In the genomic region with DNA sequence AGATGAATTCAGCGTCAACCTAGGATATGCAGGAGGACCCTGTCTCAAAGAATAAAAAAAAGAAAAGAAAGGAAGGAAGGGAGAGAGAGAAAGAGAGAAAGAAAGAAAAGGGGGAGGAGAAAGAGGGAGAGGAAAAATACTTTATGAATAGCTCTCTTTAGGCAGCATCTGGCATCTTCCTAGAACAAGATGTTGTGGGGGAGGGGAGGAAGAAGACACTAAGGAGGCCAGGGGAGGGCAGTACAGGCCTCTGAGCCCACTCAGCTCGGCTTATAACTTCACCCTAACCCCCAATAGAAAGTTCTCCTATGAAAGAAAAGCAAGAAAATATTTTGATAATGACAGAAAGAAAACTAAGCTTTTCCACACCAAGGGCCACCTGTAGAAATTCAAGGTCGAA, we compare ENCODE assay signal across 8 mouse cellular contexts. TPM values are rescaled to one million over a fixed set of nuclear protein-coding genes. Genes with fewer than 3 reads are reported as not detected.
A peak's percentile ranks its signal among the peaks of the same experiment; 100 is the strongest.
DNase-seq lines count a peak whose midpoint lies in the region; ATAC-seq and TF ChIP-seq lines count a peak whose summit lies in the region.

No protein-coding gene starts in this region.

- peak overlapping the region; percentile 99 for H3K27ac ChIP-seq in hindbrain, embryonic 10.5 days
- no peak overlapping the region; the same call in 1 of the 2 replicates for H3K27ac ChIP-seq in hindbrain, embryonic 16.5 days (ENCODE audit: low read depth, low read length)
- peak overlapping the region; percentile 63; the same call in 1 of the 2 replicates for H3K27ac ChIP-seq in ES-E14 (ENCODE audit: insufficient read depth, low read depth, low read length, poor library complexity, severe bottlenecking)
- peak overlapping the region; percentile 99 for H3K27ac ChIP-seq in forebrain, embryonic 12.5 days

- H3K9me3 ChIP-seq in hindbrain, embryonic 10.5 days = no peaks in the 10 kb centered on the region
- H3K9me3 ChIP-seq in hindbrain, embryonic 16.5 days (ENCODE audit: control insufficient read depth, low read length) = no peaks in the 10 kb centered on the region
- H3K9me3 ChIP-seq in ES-E14 (ENCODE audit: control insufficient read depth, insufficient read depth, low read depth, low read length) = no peaks in the 10 kb centered on the region
- no peaks in the 10 kb centered on the region for H3K9me3 ChIP-seq in forebrain, embryonic 12.5 days

- H3K27me3 ChIP-seq in hindbrain, embryonic 10.5 days (ENCODE audit: insufficient read depth, poor library complexity, severe bottlenecking) = no peaks in the 10 kb centered on the region
- H3K27me3 ChIP-seq in hindbrain, embryonic 16.5 days (replicated peaks; ENCODE audit: control insufficient read depth, insufficient read depth, low read length) = no peaks in the 10 kb centered on the region
- no peaks in the 10 kb centered on the region for H3K27me3 ChIP-seq in forebrain, embryonic 12.5 days

- H3K36me3 ChIP-seq in hindbrain, embryonic 10.5 days = no peaks in the 10 kb centered on the region
- H3K36me3 ChIP-seq in hindbrain, embryonic 16.5 days (ENCODE audit: control insufficient read depth, insufficient read depth, low read length) = no peaks in the 10 kb centered on the region
- no peaks in the 10 kb centered on the region for H3K36me3 ChIP-seq in ES-E14 (ENCODE audit: control insufficient read depth, insufficient read depth, low read length, poor library complexity, severe bottlenecking)
- no peaks in the 10 kb centered on the region for H3K36me3 ChIP-seq in forebrain, embryonic 12.5 days (replicated peaks)

- H3K4me3 ChIP-seq in hindbrain, embryonic 10.5 days = peak overlapping the region; percentile 22; the same call in 1 of the 2 replicates
- H3K4me3 ChIP-seq in hindbrain, embryonic 16.5 days (ENCODE audit: low read length) = no peak overlapping the region
- H3K4me3 ChIP-seq in ES-E14 (ENCODE audit: insufficient read depth in 1 of 2, low read depth in 1 of 2, low read length in 2 of 2, poor library complexity in 1 of 2, severe bottlenecking in 1 of 2) = no peak overlapping the region
- H3K4me3 ChIP-seq in forebrain, embryonic 12.5 days (replicated peaks) = no peak overlapping the region

- in situ Hi-C loops in ES-E14 (cut with MboI; ENCODE audit: low sequenced_read_pairs in 2 of 2, unreplicated experiment in 2 of 2) = no loop called here

- DNase-seq in hindbrain, embryonic 10.5 days (ENCODE audit: low spot score) = no peak
- no peak for DNase-seq in ES-E14 (ENCODE audit: low read depth, low spot score)
- DNase-seq in mesoderm, embryonic 11.5 days (ENCODE audit: low read depth, low spot score) = peak; percentile 60
- no peak for DNase-seq in adrenal gland, adult 2 months
- DNase-seq in spleen, adult 12 weeks (ENCODE audit: low spot score) = no peak
- no peak for DNase-seq in gastrocnemius, postnatal 10 days

- H3K4me2 ChIP-seq in hindbrain, embryonic 16.5 days (ENCODE audit: low read length) = no peak overlapping the region
- H3K4me2 ChIP-seq in forebrain, embryonic 12.5 days = peak overlapping the region; percentile 21; the same call in 1 of the 2 replicates

- no peak overlapping the region; the same call in 1 of the 2 replicates for H3K9ac ChIP-seq in hindbrain, embryonic 16.5 days (ENCODE audit: low read depth, low read length)
- no peak overlapping the region for H3K9ac ChIP-seq in ES-E14 (ENCODE audit: insufficient read depth, low read depth, low read length, poor library complexity, severe bottlenecking)
- no peak overlapping the region for H3K9ac ChIP-seq in forebrain, embryonic 12.5 days

- ATAC-seq in hindbrain, embryonic 16.5 days = no peak
- ATAC-seq in forebrain, embryonic 12.5 days (ENCODE audit: low FRiP score) = no peak

- H3K4me1 ChIP-seq in hindbrain, embryonic 10.5 days (replicated peaks) = peaks cover 90% of the 10 kb centered on the region
- peaks cover 53% of the 10 kb centered on the region for H3K4me1 ChIP-seq in hindbrain, embryonic 16.5 days (ENCODE audit: control insufficient read depth, insufficient read depth, low read depth, low read length)
- H3K4me1 ChIP-seq in ES-E14 (ENCODE audit: control insufficient read depth in 2 of 2, insufficient read depth in 2 of 2, low read length in 2 of 2, poor library complexity in 1 of 2) = peaks cover 25 to 59% of the 10 kb centered on the region in 2 experiments
- peaks cover 89% of the 10 kb centered on the region for H3K4me1 ChIP-seq in forebrain, embryonic 12.5 days

- 41% methylated on average over 3 of the region's 3 CpGs for whole genome bisulfite sequencing in hindbrain, embryonic 10.5 days
- WGBS in hindbrain, embryonic 16.5 days = 43% methylated on average over 3 of the region's 3 CpGs
- 25% methylated on average over 3 of the region's 3 CpGs for WGBS in forebrain, embryonic 12.5 days

TF ChIP-seq in ES-E14, 5 proteins besides CTCF, POLR2A, EP300 and RAD21:
- TF ChIP-seq HCFC1 (IDR thresholded peaks at IDR 0.05; ENCODE audit: borderline replicate concordance, insufficient read depth, low read length) (no peak), CHD2 (IDR thresholded peaks at IDR 0.05; ENCODE audit: low read depth, low read length) (no peak), ZC3H11A (IDR thresholded peaks at IDR 0.05; ENCODE audit: borderline replicate concordance, low read depth, low read length) (no peak), ZNF384 (IDR thresholded peaks at IDR 0.05; ENCODE audit: low read depth, low read length) (no peak), MAFK (IDR thresholded peaks at IDR 0.05; ENCODE audit: insufficient read depth, low read depth, low read length) (no peak)

RNA-seq across cellular contexts. Expression of a gene that starts 9.0 kb away (rescaled TPM):
- polyA plus RNA-seq in hindbrain, embryonic 10.5 days (2016; fragmentation: Nextera tagmentation; extraction: Ambion mirVana) = 95.5 and 95.7 TPM in 2 replicates
- polyA plus RNA-seq in hindbrain, embryonic 16.5 days (2015; fragmentation: Nextera tagmentation; extraction: Ambion mirVana) = 52.5 and 60.6 TPM in 2 replicates
- 26.5 and 62.7 TPM in 2 replicates for total RNA-seq in ES-E14 (2012; rRNA removed)
- 82.6 and 90.6 TPM in 2 replicates for polyA plus RNA-seq in forebrain, embryonic 12.5 days (2016; fragmentation: Nextera tagmentation; extraction: Ambion mirVana)
- total RNA-seq in adrenal gland, adult 2 months (2021) = 10 to 100 TPM; 26.3 to 35.8 TPM
- polyA plus RNA-seq in adrenal gland, adult 2 months (2012; rRNA removed) = 30.7 and 31.2 TPM in 2 replicates
- total RNA-seq in gastrocnemius, postnatal 10 days (2021) = 10 to 100 TPM; 17.2 to 19.1 TPM

RNA-seq across cellular contexts. Expression of a gene that starts 56.0 kb away (rescaled TPM):
- polyA plus RNA-seq in hindbrain, embryonic 10.5 days (2016; fragmentation: Nextera tagmentation; extraction: Ambion mirVana) = 45.2 and 52.6 TPM in 2 replicates
- polyA plus RNA-seq in hindbrain, embryonic 16.5 days (2015; fragmentation: Nextera tagmentation; extraction: Ambion mirVana) = 110 and 123 TPM in 2 replicates
- 13.6 and 16.7 TPM in 2 replicates for total RNA-seq in ES-E14 (2012; rRNA removed)
- polyA plus RNA-seq in forebrain, embryonic 12.5 days (2016; fragmentation: Nextera tagmentation; extraction: Ambion mirVana) = 50.5 and 54.0 TPM in 2 replicates
- 100 to 1,000 TPM in 1 of 2 experiments, 10 to 100 TPM in 1; 98.0 to 158 TPM for total RNA-seq in adrenal gland, adult 2 months (2021)
- 26.2 and 36.3 TPM in 2 replicates for polyA plus RNA-seq in adrenal gland, adult 2 months (2012; rRNA removed)
- 10 to 100 TPM in 1 of 2 experiments, 1 to 10 TPM in 1; 7.2 to 11.0 TPM for total RNA-seq in gastrocnemius, postnatal 10 days (2021)
